Mouse (Mus musculus) liver, postnatal 0 days (tissue): ENCODE measurements at regions not wholly inside any gene's neighbourhood (a gene's known extent, or its start where the extent isn't known, plus 50 kb on each side); places are given as distances from the start of the nearest gene placed in this dataset.

Experiments
- CTCF ChIP-seq: sonication (generic); IDR thresholded peaks from 2 replicates; pipeline ENCODE4 v1.5.1; 2016; ENCODE audit warnings: antibody characterized with exemption, low read depth
- EP300 ChIP-seq: IDR thresholded peaks from 2 replicates; pipeline ENCODE4 v1.6.1; 2016; ENCODE audit warnings: antibody characterized with exemption, low read depth, mild to moderate bottlenecking

DNA sequence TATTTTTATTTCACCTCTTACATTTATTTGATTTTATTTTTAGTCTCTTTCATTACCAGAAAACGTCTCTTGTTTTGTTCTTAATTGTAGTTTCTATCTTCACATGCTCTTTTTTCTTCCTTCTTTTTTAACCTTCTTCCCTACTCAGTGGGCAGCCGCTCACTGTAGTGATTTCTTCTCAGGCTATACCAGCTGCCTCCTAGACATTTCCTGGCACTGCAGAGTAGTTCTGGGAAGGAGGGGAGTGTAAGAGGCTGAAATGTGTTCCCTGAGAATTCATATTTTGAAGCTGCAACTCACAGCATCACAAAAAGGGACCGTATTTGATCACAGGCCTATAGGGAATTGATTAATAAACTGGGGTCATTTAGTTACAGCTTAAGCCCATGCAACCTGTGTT lies 1720.5 kb upstream of the Impad1 start:
- TF ChIP-seq EP300 (no peak), CTCF (no peak)
